Mouse (Mus musculus) forebrain, embryonic 10.5 days (tissue): ENCODE measurements around the gene A230050P20Rik. TPM values are rescaled to one million over a fixed set of nuclear protein-coding genes. Genes with fewer than 3 reads are reported as not detected.
A peak's percentile ranks its signal among the peaks of the same experiment; 100 is the strongest.

Experiments
- DNase-seq: peaks from one replicate; pipeline ENCODE4 v3.0.0-alpha.2; 2017; ENCODE audit warnings: low spot score; ENCODE audit errors: extremely low spot score
- H3K27ac ChIP-seq: fragments of 300-500 bp; sonication (generic); 2 replicates; pipeline ENCODE4 v1.5.1; 2016; ENCODE audit warnings: mild to moderate bottlenecking
- H3K27me3 ChIP-seq: fragments of 300-500 bp; sonication (generic); 2 replicates; pipeline ENCODE4 v1.6.1; 2016; ENCODE audit warnings: mild to moderate bottlenecking; ENCODE audit not compliant: poor library complexity, severe bottlenecking
- H3K36me3 ChIP-seq: fragments of 300-500 bp; sonication (generic); replicated peaks from 2 replicates; pipeline ENCODE4 v1.6.1; 2016; ENCODE audit warnings: mild to moderate bottlenecking, moderate library complexity
- H3K4me1 ChIP-seq: fragments of 300-500 bp; sonication (generic); 2 replicates; pipeline ENCODE4 v1.6.1; 2016
- H3K4me3 ChIP-seq: fragments of 300-500 bp; sonication (generic); 2 replicates; pipeline ENCODE4 v1.5.1; 2016; ENCODE audit warnings: mild to moderate bottlenecking, moderate library complexity
- H3K9me3 ChIP-seq: fragments of 300-500 bp; sonication (generic); 2 replicates; pipeline ENCODE4 v1.6.1; 2016; ENCODE audit warnings: mild to moderate bottlenecking, moderate library complexity
- WGBS: fragments of 180-500 bp; shearing (Covaris S2); methylation state at CpG from one replicate; pipeline ENCODE4 v1.1.7; 2016; 5-methylcytosine and 5-hydroxymethylcytosine counted together
- polyA plus RNA-seq: library from polyadenylated mRNA; unstranded; fragments of >200 nt; fragmentation: Nextera tagmentation; extraction: Ambion mirVana; gene quantifications from 2 replicates; pipeline ENCODE4 v1.2.1, GENCODE M21; 2016

Gene A230050P20Rik
- polyA plus RNA-seq, 1 experiment from 2014 or later: 1.2 TPM

- Histone ChIP-seq H3K27me3 (no peaks in the 10 kb centered on the region; the same call in 1 of the 2 replicates), H3K36me3 (no peaks in the 10 kb centered on the region), H3K9me3 (0 out of 2 replicates have a peak, but pooled peaks cover 6% of the 10 kb centered on the region), H3K27ac (peak overlapping the region; percentile 95), H3K4me3 (peak overlapping the region; percentile 59), H3K4me1 (peaks cover 16% of the 10 kb centered on the region)
- no peak for DNase-seq
- WGBS: 37% methylated on average over 14 of the region's 14 CpGs
Measured at GRCm38 (mm10) chr9:20877118-20878040, 8.9 kb downstream of the A230050P20Rik start.

GRCm38 (mm10) chr9:20878041-20878709 is 9.7 kb downstream of the A230050P20Rik start:
- H3K27ac ChIP-seq: peak overlapping the region; percentile 95
- no peaks in the 10 kb centered on the region for H3K36me3 ChIP-seq
- peak overlapping the region; percentile 59 for H3K4me3 ChIP-seq
- whole genome bisulfite sequencing: under 1% methylated on average over 69 of the region's 69 CpGs
- H3K27me3 ChIP-seq: no peaks in the 10 kb centered on the region; the same call in 1 of the 2 replicates
- H3K9me3 ChIP-seq: 0 out of 2 replicates have a peak, but pooled peaks cover 6% of the 10 kb centered on the region
- DNase-seq: peak; percentile 100
- H3K4me1 ChIP-seq: peaks cover 16% of the 10 kb centered on the region

GRCm38 (mm10) chr9:20878710-20879065 is 10.2 kb downstream of the A230050P20Rik start:
- 0 out of 2 replicates have a peak, but pooled peaks cover 6% of the 10 kb centered on the region for H3K9me3 ChIP-seq
- peak overlapping the region; percentile 95 for H3K27ac ChIP-seq
- DNase-seq: no peak
- H3K27me3 ChIP-seq: no peaks in the 10 kb centered on the region; the same call in 1 of the 2 replicates
- 17% methylated on average over 10 of the region's 10 CpGs for WGBS
- no peaks in the 10 kb centered on the region for H3K36me3 ChIP-seq
- peak overlapping the region; percentile 59 for H3K4me3 ChIP-seq
- peaks cover 16% of the 10 kb centered on the region for H3K4me1 ChIP-seq

GRCm38 (mm10) chr9:20879097-20879792 is 10.8 kb downstream of the A230050P20Rik start, which contains the start of gene Angptl6:
Gene Angptl6, minus strand, starts transcription at chr9:20879727.
- peaks cover 16% of the 10 kb centered on the region for H3K4me1 ChIP-seq
- 92% methylated on average over 13 of the region's 13 CpGs for WGBS
- H3K27me3 ChIP-seq: no peaks in the 10 kb centered on the region; the same call in 1 of the 2 replicates
- DNase-seq: no peak
- H3K4me3 ChIP-seq: peak within 1 kb of the TSS; percentile 59
- H3K36me3 ChIP-seq: no peaks in the 10 kb centered on the region
- H3K27ac ChIP-seq: peak within 1 kb of the TSS; percentile 95
- H3K9me3 ChIP-seq: peaks cover 7% of the 10 kb centered on the region; the same call in 1 of the 2 replicates

GRCm38 (mm10) chr9:20886563-20886962 is 18.1 kb downstream of the A230050P20Rik start:
- WGBS: 96% methylated on average over 2 of the region's 2 CpGs

GRCm38 (mm10) chr9:20887191-20887590 is 18.7 kb downstream of the A230050P20Rik start:
- Histone ChIP-seq H3K4me1 (peaks cover 15% of the 10 kb centered on the region), H3K27me3 (no peaks in the 10 kb centered on the region), H3K36me3 (peaks cover 31% of the 10 kb centered on the region), H3K4me3 (peak overlapping the region; percentile 85; the same call in 1 of the 2 replicates), H3K27ac (0 out of 2 replicates have a peak overlapping the region, but pooled peaks have one; percentile 95), H3K9me3 (peaks cover 9% of the 10 kb centered on the region; the same call in 1 of the 2 replicates)
- 88% methylated on average over 6 of the region's 6 CpGs for WGBS
- no peak for DNase-seq

More at GRCm38 (mm10) chr9:20886563-20886962, 18.1 kb downstream of the A230050P20Rik start:
- Histone ChIP-seq H3K36me3 (peaks cover 24% of the 10 kb centered on the region), H3K27me3 (no peaks in the 10 kb centered on the region), H3K27ac (no peak overlapping the region), H3K4me1 (peaks cover 15% of the 10 kb centered on the region), H3K4me3 (no peak overlapping the region), H3K9me3 (peaks cover 9% of the 10 kb centered on the region; the same call in 1 of the 2 replicates)
- DNase-seq: no peak

- peaks cover 15% of the 10 kb centered on the region for H3K4me1 ChIP-seq
- peak within 1 kb of the TSS; percentile 95 for H3K27ac ChIP-seq
- H3K36me3 ChIP-seq: peaks cover 37% of the 10 kb centered on the region
- WGBS: under 1% methylated on average over 43 of the region's 43 CpGs
- H3K9me3 ChIP-seq: peaks cover 9% of the 10 kb centered on the region; the same call in 1 of the 2 replicates
- H3K4me3 ChIP-seq: peak within 1 kb of the TSS; percentile 85
- no peaks in the 10 kb centered on the region for H3K27me3 ChIP-seq
- peak; percentile 97 for DNase-seq
Measured at GRCm38 (mm10) chr9:20887704-20888385, 19.4 kb downstream of the A230050P20Rik start, which contains the start of gene Ppan. Gene Ppan, plus strand, starts transcription at chr9:20888175.

- Histone ChIP-seq H3K4me1 (peaks cover 15% of the 10 kb centered on the region), H3K27ac (peak overlapping the region; percentile 95), H3K36me3 (peaks cover 42% of the 10 kb centered on the region), H3K4me3 (peak overlapping the region; percentile 85), H3K27me3 (no peaks in the 10 kb centered on the region), H3K9me3 (peaks cover 9% of the 10 kb centered on the region; the same call in 1 of the 2 replicates)
- no peak for DNase-seq
- under 1% methylated on average over 30 of the region's 30 CpGs for WGBS
Measured at GRCm38 (mm10) chr9:20888386-20888765, 19.9 kb downstream of the A230050P20Rik start.

GRCm38 (mm10) chr9:20889185-20890141 is 21.0 kb downstream of the A230050P20Rik start:
- peaks cover 15% of the 10 kb centered on the region for H3K4me1 ChIP-seq
- WGBS: 88% methylated on average over 29 of the region's 29 CpGs
- no peaks in the 10 kb centered on the region for H3K27me3 ChIP-seq
- peaks cover 53% of the 10 kb centered on the region for H3K36me3 ChIP-seq
- H3K4me3 ChIP-seq: peak overlapping the region; percentile 85
- peaks cover 5% of the 10 kb centered on the region; the same call in 1 of the 2 replicates for H3K9me3 ChIP-seq
- no peak overlapping the region for H3K27ac ChIP-seq
- no peak for DNase-seq

GRCm38 (mm10) chr9:20890411-20890810 is 22.0 kb downstream of the A230050P20Rik start:
- DNase-seq: no peak
- peaks cover 63% of the 10 kb centered on the region for H3K36me3 ChIP-seq
- H3K27ac ChIP-seq: no peak overlapping the region
- peak overlapping the region; percentile 85; the same call in 1 of the 2 replicates for H3K4me3 ChIP-seq
- no peaks in the 10 kb centered on the region for H3K27me3 ChIP-seq
- H3K9me3 ChIP-seq: no peaks in the 10 kb centered on the region
- WGBS: 97% methylated on average over 5 of the region's 5 CpGs
- peaks cover 15% of the 10 kb centered on the region for H3K4me1 ChIP-seq
